Mouse (Mus musculus): ENCODE results near the gene Cdh3. TPM values are rescaled to one million over a fixed set of nuclear protein-coding genes. Genes with fewer than 3 reads are reported as not detected.
"Not testable (repeated sequence)": the region's sequence is repeated elsewhere in the genome, so short reads cannot be mapped to it uniquely, and the experiment has no call there.

Cdh3 gene
- total RNA-seq, 2 experiments from 2014 or later: not detected

- peak; percentile 79 for ATAC-seq (replicated peaks; ENCODE audit: poor library complexity, severe bottlenecking)
These were observed 53.0 kb downstream of the Cdh3 start for GRCm38 (mm10) chr8:106563691-106564182.

GRCm38 (mm10) chr8:106569006-106569405, 58.3 kb downstream of the Cdh3 start:
- no peak for ATAC-seq (replicated peaks; ENCODE audit: poor library complexity, severe bottlenecking)

DNA sequence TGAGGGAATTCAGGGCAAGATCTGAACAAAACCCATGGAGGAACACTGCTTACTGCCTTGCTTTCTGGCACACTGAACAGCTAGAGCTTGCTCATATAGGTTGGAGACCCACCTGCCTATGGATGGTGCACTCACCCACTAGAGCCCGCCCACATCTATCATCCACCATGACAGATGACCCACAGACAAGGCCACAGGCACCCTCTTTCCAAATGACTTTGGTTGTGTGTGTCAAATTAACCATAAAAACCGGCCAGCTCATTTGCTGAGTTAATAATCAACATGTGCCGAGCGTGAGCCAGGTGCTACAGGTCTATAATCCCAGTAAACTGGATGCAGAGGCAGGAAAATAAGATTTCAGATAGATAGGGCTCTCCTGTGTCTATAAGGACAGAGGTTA, 59.7 kb downstream of the Cdh3 start:
- no peak for ATAC-seq (replicated peaks; ENCODE audit: poor library complexity, severe bottlenecking)

DNA sequence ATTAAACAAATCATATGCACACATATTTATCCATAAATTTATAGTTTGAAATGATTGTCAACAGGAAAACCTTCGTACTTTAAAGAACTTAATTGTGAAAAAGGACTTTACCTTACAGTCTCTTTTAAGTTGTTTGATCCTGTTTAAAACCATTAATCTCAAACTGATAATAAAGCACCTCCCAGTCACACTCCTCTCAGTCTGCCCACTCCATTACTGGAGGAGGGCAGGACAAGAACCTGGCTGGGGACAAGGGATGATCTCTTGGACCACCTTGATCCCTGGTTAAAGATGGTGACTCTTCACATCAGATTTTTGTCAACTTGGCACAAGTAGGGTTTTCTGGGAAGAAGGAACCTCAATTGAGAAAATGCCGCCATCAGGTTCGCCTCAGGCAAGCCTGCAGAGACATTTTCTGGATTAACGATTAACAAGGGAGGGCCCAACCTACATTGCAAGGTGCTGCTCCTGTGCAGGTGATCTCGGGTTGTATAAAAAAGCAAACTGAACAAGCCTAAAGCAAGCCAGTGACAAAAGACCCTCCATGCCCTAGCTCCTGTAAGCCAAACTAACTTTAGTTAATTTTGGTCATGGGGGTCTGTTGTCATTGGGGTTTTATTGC, 61.0 kb downstream of the Cdh3 start:
- ATAC-seq (replicated peaks; ENCODE audit: poor library complexity, severe bottlenecking): no peak

GRCm38 (mm10) chr8:106572175-106572574, 61.5 kb downstream of the Cdh3 start:
- not testable (repeated sequence) for ATAC-seq (replicated peaks; ENCODE audit: poor library complexity, severe bottlenecking)

DNA sequence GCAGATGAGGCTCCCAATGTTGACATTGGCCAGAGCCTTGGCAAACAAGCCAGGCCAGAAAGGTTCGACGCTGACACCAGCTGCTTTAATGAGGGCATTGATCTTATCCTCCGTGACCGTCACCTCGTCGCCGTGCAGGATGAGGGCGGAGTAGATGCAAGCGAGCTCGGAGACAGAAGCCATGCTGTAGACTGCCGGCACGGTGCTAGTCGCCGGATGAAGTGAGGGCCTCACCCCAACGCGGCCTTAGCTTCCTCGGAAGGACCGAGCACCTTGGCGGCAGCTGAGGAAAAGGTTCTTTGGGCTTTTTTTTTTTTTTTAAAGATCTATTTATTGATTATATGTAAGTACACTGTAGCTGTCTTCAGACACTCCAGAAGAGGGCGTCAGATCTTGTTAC, 62.5 kb downstream of the Cdh3 start, which contains the start of gene Gm10073:
Gene Gm10073, minus strand, starts transcription at position 294 of the 400 bp plus-strand sequence.
- not testable (repeated sequence) for ATAC-seq (replicated peaks; ENCODE audit: poor library complexity, severe bottlenecking)

GRCm38 (mm10) chr8:106574283-106574682, 63.6 kb downstream of the Cdh3 start:
- ATAC-seq (replicated peaks; ENCODE audit: poor library complexity, severe bottlenecking): peak; percentile 83

GRCm38 (mm10) chr8:106576849-106577555, 66.3 kb downstream of the Cdh3 start:
- peak; percentile 71 for ATAC-seq (replicated peaks; ENCODE audit: poor library complexity, severe bottlenecking)

DNA sequence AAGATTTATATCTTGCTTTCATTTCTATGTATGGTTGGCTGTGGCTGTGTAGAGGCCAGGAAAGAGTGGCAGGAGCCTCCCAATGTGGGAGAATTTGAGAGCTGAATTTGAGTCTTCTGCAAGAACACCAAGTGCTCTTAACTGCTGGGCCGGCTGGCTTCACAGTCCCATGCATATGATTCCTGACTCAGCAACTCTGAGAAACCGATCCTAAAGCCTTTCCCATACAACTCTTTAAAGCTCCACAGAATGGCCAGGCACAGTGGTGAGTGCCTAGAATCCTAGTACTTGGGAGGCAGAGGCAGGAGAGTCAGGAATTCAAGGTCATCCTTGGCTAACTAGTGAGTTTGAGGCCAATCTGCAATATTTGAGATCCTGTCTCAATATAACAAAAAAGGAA, 68.8 kb downstream of the Cdh3 start:
- ATAC-seq (replicated peaks; ENCODE audit: poor library complexity, severe bottlenecking): no peak

DNA sequence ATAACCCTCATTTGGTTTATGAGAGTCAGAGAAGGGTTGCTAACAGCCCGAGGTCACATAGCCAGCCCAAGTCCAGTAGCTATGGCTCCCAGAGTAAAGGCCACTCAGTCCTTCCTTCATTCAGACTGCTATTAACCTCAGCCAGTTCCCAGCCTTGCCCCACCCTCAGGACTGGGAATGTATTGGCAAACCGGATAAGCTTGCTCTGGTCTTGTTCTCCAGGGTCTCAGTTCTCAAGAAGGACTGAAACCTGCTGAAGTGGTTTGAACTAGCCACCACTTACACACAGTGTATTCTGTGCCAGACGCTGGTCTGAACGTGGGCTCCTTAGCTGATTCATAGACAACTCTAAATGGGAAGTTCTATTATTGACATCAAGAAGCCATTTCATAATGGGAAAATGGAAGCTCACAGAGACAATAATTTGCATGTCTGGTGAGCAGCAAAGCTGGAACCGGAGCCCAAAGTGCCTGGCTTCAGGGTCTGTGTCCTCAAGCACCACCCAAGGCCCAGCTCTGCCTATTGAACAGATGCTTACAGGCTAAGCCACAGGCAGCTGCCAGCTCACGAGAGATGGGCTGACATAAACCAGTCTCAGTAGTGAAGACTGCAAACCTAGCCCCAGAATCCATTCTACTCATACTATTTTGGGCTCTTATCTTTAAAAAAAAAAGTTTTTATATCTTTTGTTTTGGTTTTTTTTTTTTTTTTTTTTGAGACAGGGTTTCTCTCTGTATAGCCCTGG, 70.8 kb downstream of the Cdh3 start:
- ATAC-seq (replicated peaks; ENCODE audit: poor library complexity, severe bottlenecking): no peak

DNA sequence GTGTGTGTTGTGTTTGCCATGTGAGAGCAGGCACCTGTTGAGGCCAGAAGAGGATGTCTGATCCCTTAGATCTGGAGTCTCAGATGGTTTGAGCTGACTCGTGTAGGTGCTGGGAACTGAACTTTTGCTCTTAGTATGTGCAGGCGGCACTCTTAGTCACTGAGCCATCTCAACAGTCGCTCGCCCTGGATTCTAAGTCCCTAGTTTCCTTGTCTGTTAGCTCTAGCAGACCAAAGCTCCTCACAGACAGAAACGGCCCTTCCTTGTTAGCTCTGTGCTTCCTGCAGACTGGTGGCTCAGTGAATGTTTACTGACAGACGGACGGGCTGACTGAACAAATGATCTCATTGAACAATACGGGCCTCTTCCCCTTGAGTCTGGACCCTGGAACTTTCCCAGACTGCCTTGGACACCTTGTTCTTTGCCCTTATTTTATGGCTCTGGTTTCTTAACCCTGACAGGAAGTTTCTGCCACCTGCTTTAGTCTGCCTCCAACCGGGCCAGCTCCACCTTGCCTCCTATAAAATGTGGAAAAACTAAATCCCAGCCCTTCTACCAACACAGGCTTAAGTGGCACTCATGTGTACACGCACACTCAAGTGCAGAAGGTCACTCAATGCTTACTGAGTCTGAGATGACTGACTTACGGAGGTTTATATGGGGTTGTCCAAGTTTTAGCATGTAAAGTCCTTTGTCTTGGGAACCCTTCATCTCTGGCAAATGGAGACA, 74.4 kb downstream of the Cdh3 start:
- ATAC-seq (replicated peaks; ENCODE audit: poor library complexity, severe bottlenecking): no peak

GRCm38 (mm10) chr8:106585671-106586037, 75.0 kb downstream of the Cdh3 start:
- ATAC-seq (replicated peaks; ENCODE audit: poor library complexity, severe bottlenecking): peak; percentile 84

- no peak for ATAC-seq (replicated peaks; ENCODE audit: poor library complexity, severe bottlenecking)
These were observed 76.2 kb downstream of the Cdh3 start for GRCm38 (mm10) chr8:106586896-106587295.

DNA sequence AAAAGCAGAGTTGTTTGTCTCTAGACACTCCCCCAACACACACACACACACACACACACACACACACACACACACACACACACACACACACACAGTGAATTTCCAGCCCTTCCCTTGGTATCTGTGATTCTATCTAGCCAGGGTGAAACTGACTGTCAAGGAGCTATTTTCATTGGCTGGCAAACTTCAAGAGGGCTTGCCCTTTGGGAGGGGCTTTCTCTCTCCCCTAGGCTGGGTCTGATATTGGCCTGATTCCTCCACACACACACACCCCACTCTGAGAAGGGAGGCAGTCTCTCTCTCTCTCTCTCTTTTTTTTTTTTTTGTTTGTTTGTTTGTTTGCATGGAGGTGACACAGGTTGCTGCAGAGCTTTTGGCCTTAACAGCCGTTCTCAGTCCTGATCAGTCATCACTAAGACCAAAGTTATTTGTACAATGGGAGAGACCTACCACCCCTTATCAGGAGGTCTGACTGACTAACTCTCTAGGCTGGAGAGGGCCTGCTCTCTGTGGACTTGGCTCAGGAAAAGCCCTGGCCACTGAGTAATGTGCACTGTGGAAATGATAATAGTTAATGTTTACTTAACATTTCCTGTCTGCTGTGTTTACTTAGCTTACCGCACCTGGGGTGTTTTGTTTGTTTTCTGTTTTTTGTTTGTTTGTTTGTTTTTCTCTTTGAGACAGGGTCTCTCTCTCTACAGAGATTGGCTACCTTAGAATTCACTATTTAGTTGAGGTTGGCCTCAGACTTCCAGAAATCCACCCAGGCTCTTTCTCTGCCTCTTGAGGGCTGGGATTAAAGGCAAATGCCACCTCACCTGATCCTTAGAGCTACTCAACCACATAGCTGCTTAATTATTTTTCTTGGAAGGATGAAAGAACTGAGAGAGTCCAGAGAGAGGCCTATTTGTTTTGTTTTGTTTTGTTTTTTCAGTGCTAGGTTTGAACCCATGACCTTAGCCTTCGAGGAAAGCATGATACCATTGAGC, 78.0 kb downstream of the Cdh3 start:
- no peak for ATAC-seq (replicated peaks; ENCODE audit: poor library complexity, severe bottlenecking)

DNA sequence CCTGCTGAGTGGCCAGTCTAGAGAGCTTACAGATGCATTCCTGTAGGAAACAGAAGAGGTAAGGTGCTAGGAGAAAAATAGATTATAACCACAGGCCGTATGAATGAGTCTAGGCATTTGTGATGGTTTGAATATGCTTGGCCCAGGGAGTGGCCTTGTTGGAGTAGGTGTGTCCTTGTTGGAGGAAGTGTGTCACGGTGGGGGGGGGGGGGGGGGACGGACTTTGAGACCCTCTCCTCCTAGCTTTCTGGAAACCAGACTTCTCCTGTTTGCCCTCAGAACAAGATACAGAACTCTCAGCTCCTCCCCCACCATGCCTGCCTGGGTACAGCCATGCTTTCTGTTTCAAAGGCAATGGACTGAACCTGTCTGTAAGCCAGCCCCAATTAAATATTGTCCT, 81.8 kb downstream of the Cdh3 start:
- no peak for ATAC-seq (replicated peaks; ENCODE audit: poor library complexity, severe bottlenecking)

- ATAC-seq (replicated peaks; ENCODE audit: poor library complexity, severe bottlenecking): not testable (repeated sequence)
These were observed 84.9 kb downstream of the Cdh3 start for GRCm38 (mm10) chr8:106595623-106596022.

GRCm38 (mm10) chr8:106597067-106597466, 86.4 kb downstream of the Cdh3 start:
- ATAC-seq (replicated peaks; ENCODE audit: poor library complexity, severe bottlenecking): no peak

DNA sequence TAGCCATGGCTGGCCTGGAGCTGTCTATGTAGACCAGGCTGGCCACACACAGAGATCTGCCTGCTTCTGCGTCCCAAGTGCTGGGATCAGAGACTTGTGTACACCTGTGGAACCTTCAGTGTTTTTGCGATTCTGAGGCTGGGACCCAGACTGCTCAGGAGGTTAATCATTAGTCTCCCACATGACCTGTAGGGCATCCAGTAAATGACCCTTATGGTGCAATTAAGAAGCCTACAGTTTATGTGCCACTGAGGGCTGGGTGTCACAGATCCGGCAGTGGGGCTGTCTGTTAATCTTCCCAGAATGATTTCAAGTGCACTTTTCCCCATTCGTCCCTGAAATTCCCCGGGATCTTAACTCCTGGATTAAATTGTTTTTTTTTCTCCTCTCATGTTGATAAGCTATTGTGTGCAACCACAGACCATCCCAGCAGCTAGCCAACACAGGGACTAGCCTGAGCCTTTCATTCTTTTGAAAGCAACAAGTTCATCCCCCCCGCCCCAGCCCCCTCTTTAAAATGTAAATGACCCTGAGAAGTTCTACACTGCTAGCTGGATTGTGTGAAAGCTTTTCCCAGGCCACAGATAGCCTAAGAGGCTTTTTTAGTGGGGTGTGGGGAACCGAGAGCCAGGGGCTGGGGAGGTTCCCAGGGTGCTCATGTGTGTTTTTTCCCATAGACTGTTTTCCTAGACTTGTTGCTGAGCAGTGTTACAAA, 88.7 kb downstream of the Cdh3 start:
- ATAC-seq (replicated peaks; ENCODE audit: poor library complexity, severe bottlenecking): no peak
